Mouse (Mus musculus): Measurements from ENCODE around the gene Ms4a10.

The Ms4a10 gene

DNA sequence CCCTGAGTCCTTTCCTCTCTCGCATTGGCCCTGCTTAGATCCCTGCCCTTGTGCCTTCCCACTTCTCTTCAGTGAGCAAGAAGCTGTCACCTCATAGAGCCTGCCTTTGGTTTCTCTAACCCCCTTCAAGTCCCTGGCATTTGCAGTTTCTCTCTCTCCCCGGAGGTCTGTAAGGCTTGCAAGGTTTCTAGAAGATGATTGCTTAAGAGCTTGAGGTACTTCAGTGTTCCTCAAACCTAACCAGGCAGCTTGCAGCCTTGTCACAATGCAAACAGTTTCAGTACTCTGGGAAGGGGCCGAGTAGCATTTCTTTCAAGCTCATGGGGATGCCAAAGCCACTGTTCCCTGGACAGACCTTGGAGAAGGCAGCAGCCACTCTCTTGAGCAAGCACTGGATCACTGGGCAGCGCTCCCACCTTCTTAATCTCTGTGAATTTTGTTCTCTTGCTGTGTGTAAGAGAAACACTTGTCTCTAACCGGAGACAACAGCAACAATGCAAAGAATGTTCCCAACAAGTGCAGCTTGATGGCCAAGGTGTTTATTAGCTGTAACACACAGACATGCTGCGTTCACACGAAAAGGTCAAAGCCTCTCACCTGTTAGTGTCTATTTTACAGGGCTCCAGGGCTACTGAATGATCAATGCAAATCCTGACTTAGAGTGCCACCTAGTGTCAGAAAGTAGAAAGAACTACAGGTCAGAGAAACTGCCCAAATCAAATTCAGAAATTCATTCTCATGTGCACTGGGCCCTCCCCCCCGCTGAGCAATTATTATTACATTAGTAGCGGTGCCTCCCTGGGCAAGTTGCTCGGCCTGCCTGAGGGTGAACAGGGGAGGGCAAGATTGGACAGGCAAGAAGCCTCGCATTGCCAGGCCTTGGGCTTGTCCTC lies 15.1 kb downstream of the Ms4a10 start:
- DNase-seq (ENCODE audit: extremely low spot score, low spot score): peak; percentile 35

DNA sequence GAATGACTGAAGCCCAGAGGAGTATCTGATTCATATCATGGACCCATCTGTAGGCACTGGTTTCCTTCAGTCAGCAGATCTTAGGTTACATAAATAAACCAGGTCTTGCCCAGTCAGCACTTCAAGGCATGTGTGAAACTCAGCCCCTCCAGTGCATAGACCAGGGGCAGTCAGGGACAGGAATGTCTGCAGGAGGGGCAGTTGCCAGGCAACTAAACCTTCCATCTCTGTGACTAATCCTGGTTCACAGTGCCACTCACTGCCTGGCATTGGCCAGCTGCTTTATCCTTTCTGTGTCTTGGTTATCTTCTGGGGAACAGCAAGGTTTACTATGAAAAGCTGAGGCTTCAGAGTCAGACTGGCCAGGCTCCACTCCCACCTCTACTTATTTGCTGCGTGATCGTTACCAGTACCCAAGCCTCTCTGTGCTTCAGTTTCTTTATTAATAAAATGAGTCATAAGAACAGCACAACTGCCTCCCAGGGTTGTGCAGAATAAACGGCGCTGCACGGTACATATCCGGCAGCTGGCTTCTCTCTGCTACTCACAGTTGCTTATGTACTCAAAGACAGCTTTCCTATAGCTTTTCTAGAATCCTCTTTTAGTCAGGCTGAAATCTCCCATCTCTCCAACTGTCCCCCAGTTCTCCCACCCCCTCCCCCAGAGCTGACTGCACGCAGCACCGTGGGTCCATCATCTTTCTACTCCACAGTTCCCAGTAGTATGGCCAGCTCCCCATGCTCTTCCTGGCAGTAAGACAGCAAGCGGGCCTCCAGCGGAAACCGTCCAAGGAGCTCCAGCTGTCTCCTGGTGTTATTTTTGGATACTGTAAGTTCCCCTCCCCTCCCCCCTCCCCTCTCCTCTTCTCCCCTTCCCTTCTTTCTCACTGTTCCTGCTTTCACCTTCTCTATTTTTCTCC lies 22.2 kb downstream of the Ms4a10 start:
- no peak for DNase-seq (ENCODE audit: extremely low spot score, low spot score)

DNA sequence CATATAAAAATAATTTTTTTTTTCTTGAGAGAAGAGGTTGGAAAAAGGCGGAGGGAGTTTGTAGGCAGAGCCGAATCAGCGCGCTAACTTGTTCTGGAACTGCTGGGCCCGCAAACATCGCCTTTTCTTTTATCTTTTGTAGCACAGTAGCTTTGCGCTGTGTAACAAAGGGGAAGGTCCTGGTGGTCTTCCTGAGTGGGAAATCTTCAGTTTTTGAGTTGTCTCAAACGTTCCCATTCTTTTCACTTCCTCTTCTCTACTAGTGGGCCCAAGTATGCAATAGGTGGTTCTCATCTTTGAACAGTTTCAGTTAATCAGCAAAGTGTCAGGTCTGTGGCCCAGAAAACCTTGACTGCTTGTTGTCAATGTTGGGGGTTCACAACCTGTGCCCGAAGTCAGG lies 24.9 kb downstream of the Ms4a10 start:
- DNase-seq (ENCODE audit: extremely low spot score, low spot score): no peak

DNA sequence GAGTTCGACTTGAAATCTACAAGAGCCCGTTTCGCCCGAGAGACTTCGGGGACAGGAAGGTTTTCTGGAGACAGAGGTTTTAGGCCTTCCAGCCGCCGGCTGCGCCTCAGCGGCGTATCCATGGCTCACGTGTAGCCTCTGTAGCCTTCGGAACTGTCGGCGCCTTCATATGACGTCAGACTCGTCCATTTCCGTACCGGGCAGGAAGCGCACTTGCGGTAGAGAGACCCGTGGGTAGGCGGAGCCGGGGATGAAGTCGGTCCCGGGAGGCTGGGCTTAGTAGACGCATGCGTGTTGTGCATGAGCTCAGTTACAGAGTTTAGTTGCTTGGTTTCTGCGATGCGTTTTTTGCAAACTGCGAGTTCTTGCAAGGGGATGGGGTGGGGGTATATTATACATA lies 25.4 kb downstream of the Ms4a10 start, which contains the start of gene Ccdc86:
TSS of gene Ccdc86 (minus strand) at position 155 of the 400 bp plus-strand sequence.
- peak; percentile 96 for DNase-seq (ENCODE audit: extremely low spot score, low spot score)

DNA sequence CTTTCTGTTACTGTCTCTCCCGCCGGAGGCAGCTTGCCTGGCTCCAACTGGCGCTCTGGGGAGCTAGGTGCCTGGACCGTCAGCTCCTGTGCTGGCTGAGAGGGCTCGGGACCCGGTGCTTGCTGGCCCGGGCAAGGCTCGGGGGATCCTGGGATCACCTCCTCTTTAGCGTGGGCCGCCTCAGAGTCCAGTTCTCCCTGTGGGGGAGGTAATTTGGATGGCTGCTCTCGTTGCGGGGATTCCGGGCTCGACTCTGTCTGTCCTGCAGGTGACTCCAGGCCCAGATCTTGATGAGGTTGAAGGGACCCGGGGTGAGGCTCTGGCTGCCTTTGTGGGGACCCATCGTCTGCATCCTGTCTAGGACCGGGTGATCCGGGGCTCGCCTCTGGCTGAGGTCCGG lies 26.1 kb downstream of the Ms4a10 start:
- DNase-seq (ENCODE audit: extremely low spot score, low spot score): peak; percentile 21

DNA sequence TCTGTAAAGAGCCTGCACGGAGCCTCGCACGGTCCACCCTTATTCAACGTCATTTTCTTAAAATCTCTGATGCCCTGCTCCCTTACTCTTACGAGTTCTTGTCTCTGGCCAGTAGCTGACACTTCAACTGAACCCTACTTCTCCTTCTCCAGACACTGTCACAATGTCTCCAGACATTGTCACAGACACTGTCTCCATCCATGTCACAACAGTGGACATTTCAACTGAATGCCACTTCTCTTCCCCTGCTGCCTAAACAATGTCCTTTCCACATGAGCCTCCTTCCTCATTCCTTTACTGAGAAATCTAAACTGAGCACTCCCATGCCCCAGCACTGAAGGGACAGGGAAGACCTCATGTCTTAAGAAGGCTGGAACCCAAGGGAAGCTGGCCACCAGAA lies 27.3 kb downstream of the Ms4a10 start:
- DNase-seq (ENCODE audit: extremely low spot score, low spot score): no peak

DNA sequence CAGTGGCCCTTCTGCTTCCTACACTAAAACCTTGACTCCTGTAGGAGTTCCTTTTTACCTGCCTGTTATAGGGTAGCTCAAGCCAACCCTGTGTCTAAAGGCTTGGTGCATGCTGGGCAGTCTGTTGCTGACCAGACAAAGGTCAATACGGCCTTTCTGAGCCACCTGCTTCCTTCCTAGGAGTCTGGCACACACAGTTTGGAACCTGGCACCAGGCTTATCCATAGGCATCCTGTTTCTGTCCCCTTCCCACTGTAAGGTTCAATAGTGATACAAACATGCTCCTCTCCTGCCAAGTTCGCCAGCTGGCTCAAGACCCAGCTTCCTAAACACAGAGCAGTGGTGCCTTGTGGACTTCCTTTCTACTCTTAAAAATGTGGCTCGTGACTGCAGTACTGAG lies 28.0 kb downstream of the Ms4a10 start:
- DNase-seq (ENCODE audit: extremely low spot score, low spot score): no peak

DNA sequence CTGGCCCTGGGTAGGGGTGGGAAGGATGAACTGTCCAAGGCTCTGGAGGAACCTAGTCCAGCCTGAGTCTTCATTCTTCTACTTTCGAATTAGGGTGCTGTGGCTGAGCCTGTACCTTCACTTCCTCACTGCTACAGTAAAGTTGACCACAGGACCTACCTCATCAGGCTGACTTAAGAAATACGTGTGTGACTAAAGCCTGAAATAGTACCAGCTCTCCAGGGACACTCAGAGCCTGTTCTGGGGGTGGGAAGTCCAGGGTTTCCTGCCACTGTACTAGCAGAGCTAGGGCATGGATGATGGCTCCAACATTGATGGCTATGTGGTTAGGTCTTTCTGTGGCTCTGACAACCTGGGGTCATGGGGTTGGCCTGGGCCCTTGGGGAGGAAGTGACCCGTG lies 30.5 kb downstream of the Ms4a10 start:
- DNase-seq (ENCODE audit: extremely low spot score, low spot score): no peak

DNA sequence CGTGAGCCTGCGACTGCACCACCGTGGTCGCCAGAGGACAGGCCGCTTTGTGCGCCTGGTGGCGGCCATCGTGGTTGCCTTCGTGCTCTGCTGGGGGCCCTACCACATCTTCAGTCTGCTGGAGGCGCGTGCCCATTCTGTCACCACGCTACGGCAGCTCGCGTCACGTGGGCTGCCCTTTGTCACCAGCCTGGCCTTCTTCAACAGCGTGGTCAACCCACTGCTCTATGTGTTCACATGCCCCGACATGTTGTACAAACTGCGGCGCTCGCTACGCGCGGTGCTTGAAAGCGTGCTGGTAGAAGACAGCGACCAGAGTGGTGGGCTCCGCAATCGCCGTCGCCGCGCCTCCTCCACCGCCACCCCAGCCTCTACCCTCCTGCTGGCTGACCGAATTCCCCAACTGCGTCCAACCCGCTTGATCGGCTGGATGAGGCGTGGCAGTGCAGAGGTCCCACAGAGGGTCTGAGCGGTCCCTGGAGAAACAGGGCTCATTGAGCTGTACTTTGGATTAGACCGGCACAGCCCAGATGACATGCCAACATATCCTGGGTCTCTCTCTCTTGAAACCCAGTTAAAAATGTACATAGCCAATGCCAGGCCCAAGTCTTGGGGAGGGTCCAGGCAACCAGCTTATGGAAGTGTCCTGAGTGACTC lies 33.5 kb downstream of the Ms4a10 start:
- peak; percentile 70 for DNase-seq (ENCODE audit: extremely low spot score, low spot score)

DNA sequence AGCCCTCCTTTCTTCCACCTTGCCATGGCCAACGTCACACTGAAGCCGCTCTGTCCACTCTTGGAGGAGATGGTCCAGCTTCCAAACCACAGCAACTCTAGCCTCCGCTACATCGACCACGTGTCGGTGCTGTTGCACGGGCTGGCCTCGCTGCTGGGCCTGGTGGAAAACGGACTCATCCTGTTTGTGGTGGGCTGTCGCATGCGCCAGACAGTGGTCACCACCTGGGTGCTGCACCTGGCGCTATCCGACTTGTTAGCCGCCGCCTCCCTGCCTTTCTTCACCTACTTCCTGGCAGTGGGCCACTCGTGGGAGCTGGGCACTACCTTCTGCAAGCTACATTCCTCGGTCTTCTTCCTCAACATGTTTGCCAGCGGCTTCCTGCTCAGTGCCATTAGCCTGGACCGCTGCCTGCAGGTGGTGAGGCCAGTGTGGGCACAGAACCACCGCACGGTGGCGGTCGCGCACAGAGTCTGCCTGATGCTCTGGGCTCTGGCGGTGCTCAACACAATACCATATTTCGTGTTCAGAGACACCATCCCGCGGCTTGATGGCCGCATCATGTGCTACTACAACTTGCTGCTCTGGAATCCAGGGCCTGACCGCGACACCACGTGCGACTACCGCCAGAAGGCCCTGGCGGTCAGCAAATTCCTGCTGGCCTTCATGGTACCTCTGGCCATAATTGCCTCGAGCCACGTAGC lies 34.2 kb downstream of the Ms4a10 start:
- DNase-seq (ENCODE audit: extremely low spot score, low spot score): peak; percentile 88

DNA sequence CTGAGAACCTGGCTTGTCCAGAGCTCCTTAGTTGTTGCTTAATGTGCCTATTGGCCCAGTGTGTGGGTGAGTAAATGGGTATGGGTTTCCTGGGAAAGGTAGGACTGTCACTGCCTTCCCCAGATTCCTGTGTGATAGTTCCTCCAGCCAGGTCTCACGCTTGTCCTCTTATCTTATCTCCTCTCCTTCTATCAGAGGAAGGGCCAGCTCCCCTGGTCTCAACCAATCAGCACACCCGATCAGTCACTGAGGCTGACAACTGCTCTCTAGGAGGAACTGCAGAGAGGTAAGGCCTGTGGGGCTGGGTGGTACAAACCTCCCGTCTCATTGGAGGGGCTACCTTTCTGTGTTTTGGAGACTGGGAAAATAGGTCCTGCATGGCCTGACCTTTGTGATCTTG lies 35.7 kb downstream of the Ms4a10 start:
- no peak for DNase-seq (ENCODE audit: extremely low spot score, low spot score)

DNA sequence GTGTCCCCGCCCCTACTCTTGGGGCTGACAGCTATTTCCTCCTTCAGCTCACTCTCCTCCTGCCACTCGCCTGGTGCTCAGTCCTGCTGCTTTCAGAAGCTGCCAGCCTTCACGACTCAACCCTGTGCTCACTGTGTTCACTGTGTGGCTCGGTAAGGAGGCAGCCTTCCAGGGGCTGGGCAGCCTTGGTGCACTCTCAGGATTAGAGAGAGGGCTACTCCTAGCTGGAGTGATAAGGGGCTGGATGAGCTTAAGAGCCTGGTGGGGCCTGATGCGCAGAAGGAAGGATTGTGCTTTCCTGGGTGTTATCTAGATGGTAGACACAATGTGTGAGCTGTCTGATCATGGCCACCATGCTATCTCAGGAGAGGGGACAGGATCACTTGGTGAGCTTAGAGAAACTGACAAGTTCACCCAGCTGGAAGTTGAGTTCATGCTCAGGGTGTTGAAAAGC lies 37.3 kb downstream of the Ms4a10 start, which contains the start of gene Ptgdr2:
TSS of gene Ptgdr2 (plus strand) at position 51 of the 454 bp plus-strand sequence.
- no peak for DNase-seq (ENCODE audit: extremely low spot score, low spot score)

DNA sequence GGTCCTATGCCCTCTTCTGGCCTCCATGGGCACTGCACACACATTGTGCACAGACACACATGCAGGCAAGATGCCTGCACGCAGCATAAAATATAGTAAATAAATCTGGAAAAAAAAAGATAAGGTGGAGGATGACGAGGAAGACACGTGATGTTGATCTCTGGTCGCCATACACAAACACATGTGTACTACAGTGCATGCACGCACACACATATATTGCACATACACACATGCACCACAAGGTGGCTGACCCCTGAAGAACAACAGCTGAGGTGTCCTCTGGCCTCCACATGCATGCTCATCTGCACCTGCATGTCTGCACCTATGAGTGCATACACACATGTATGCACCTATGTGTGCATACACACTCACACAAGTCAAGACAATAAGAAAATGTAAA lies 38.4 kb downstream of the Ms4a10 start:
- DNase-seq (ENCODE audit: extremely low spot score, low spot score): no peak

DNA sequence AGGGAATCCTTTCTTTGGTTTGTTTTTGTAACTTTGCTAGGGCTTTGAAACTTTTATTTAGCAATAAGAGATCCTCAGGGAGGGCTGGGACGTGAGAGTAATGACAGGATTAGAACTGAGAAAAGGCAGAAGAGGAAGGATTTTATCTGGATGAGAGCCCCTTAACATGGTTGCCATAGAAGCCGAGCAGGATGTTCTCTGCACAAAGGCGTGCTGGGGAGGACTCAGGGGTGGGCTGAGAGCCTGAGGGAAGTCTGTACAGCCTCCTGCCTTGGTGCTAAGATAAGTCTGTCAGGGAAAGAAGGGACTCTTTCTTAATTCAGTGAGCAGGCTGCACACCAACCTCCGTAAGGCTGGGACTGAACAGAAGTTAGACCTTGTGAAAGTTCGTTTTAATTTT lies 39.4 kb downstream of the Ms4a10 start:
- no peak for DNase-seq (ENCODE audit: extremely low spot score, low spot score)

DNA sequence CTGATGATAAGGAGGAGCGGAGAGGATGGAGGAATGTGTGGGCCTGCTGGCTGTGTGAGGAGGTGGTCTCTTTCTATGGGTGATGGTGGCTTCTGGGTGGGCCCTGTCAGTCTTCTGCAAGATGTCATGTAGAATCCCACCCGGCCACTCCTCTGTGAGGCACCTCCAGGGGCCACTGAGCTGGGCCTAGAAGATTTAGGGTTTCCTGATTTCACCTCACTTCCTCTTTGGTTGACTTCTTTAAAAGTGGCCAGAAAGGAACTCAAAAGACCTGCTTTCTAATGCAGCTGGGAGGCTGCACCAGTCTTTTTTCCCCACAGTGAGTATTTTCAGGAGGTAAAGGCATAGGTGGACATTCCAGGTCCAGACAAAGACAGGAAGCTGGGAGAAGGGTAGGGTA lies 43.8 kb downstream of the Ms4a10 start:
- DNase-seq (ENCODE audit: extremely low spot score, low spot score): no peak

DNA sequence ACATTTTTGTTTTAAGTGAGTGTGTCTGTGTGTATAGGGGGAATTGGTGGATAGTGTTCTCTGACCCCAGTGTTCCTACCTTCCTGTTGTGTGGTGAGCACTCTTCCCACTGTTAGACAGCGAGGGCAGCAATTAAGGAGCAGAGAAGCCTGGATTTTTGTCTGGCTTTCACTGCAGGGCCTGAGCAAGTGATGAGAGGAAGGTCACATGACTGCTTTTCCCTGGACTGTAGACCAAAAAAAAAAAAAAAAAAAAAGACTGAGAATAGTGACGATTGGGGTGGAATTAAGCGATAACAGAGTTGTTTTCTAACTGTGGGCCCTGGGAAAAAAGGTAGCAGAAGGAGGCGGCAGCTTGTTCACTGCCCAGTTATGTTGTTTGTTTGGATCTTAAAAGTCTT lies 47.8 kb downstream of the Ms4a10 start:
- no peak for DNase-seq (ENCODE audit: extremely low spot score, low spot score)

DNA sequence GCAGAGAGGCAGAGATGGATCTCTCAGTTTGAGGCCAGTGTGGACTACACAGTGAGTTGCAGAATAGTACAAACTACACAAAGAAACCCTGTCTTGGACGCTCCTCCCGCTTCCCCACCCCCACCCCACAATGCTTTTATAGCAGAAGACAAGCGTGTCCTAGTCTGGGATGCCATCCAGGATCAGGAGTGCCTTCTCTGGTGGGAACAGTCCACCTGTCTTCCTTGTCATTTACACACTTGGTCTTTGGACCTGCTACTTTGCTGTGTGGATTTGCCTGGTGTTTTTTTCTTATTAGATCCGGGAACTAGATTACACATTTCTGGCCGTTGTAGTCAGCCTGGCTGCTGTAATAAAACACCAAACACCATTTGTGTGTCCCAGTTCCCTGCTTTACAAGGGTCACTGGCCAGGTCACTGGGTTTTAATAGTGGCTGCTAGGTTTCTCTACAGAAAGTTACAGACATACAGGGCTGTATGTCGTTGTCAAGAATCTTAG lies 48.3 kb downstream of the Ms4a10 start:
- DNase-seq (ENCODE audit: extremely low spot score, low spot score): peak; percentile 27

DNA sequence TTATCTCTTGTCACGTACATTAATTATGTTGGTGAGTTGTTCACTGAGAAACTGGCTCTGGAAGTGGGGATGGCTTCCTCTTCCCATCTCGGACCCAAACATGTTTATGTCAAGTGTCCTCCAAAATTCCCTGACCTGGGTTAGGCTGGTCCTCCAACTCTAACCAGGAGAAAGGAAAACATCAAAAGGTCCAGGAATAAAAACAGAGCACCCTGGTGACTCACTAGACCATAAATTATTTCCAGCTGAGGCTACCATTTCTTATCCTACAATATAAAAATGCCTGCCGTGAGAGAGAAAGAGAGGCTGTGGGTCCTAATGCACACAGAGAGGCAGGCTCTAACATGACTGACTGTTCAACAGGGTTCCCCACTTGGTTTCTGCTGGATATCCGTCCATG lies 50.2 kb downstream of the Ms4a10 start:
- DNase-seq (ENCODE audit: extremely low spot score, low spot score): no peak

DNA sequence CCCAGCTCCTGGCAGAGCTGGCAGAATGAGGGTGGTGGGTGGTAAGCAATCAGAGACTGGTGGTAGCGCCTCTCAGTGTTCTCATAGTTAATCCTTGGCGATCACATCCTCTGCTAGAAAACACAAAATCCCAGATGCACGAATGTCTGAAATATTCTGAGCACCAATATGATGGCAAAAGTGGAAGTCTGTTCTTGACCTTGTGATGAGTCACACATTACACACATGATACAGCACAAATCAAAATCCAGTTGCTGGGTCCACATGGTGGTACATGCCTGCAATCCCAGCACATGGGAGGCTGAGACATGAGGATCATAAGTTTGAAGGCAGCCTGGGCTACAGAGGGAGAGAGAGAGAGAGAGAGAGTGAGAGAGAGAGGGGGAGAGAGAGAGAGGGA lies 53.4 kb downstream of the Ms4a10 start:
- no peak for DNase-seq (ENCODE audit: extremely low spot score, low spot score)

DNA sequence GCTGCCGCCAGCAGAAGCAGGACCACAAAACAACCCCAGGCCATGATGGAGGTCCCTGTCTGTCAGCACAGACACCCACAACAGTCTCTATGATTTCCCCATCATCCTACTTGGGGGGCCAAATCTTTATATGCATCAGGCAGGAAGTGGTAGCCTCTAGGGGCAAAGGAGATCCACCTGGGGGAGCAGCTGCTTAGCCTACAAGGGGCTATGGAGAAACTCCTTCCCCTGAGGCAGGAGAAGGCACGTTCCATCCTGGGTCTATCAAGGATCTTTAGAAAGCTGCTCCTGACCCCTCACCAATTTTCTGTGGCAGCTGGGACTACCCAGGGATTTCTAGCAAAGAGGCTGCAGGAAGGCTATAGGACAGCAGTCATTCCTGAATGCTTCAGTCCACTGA lies 53.9 kb downstream of the Ms4a10 start, which contains the start of gene Zp1:
TSS of gene Zp1 (minus strand) at position 101 of the 400 bp plus-strand sequence.
- DNase-seq (ENCODE audit: extremely low spot score, low spot score): no peak
